Mouse (Mus musculus) heart, postnatal 0 days (tissue): ENCODE results near the gene Cks2. TPM values are rescaled to one million over a fixed set of nuclear protein-coding genes. Genes with fewer than 3 reads are reported as not detected.

Source experiments
- ATAC-seq: fragments of 200-750 bp; cut with Nextera tagmentation; 2 replicates; pipeline ENCODE4 v1.8.0; 2017; ENCODE audit warnings: low read depth, moderate number of reproducible peaks, moderate library complexity; ENCODE audit not compliant: insufficient read depth
- DNase-seq: peaks from one replicate; pipeline ENCODE4 v3.0.0-alpha.2; 2016; ENCODE audit warnings: low spot score
- H3K27ac ChIP-seq: fragments of 300-500 bp; sonication (generic); 2 replicates; pipeline ENCODE4 v1.5.1; 2014; ENCODE audit warnings: low read depth, mild to moderate bottlenecking
- H3K27me3 ChIP-seq: fragments of 300-500 bp; sonication (generic); 2 replicates; pipeline ENCODE4 v1.6.1; 2014; ENCODE audit warnings: low read length, mixed read lengths; ENCODE audit not compliant: control insufficient read depth, insufficient read depth
- H3K36me3 ChIP-seq: fragments of 300-500 bp; sonication (generic); replicated peaks from 2 replicates; pipeline ENCODE4 v1.6.1; 2014; ENCODE audit warnings: low read length, mixed read lengths; ENCODE audit not compliant: control insufficient read depth, insufficient read depth
- H3K4me1 ChIP-seq: fragments of 300-500 bp; sonication (generic); 2 replicates; pipeline ENCODE4 v1.6.1; 2014; ENCODE audit warnings: antibody characterized with exemption; ENCODE audit not compliant: control insufficient read depth, insufficient read depth
- H3K4me2 ChIP-seq: fragments of 300-500 bp; sonication (generic); 2 replicates; pipeline ENCODE4 v1.6.1; 2014; ENCODE audit warnings: low read depth, mild to moderate bottlenecking, low read length, moderate library complexity
- H3K4me3 ChIP-seq: fragments of 300-500 bp; sonication (generic); 2 replicates; pipeline ENCODE4 v1.5.1; 2014; ENCODE audit warnings: low read depth, low read length
- H3K9ac ChIP-seq: fragments of 300-500 bp; sonication (generic); replicated peaks from 2 replicates; pipeline ENCODE4 v1.6.1; 2014; ENCODE audit warnings: low read depth, low read length, mixed read lengths
- H3K9me3 ChIP-seq: fragments of 300-500 bp; sonication (generic); replicated peaks from 2 replicates; pipeline ENCODE4 v1.6.1; 2016; ENCODE audit warnings: low read length; ENCODE audit not compliant: control insufficient read depth
- CTCF ChIP-seq: IDR thresholded peaks from 2 replicates; pipeline ENCODE4 v1.5.1; 2016; ENCODE audit warnings: antibody characterized with exemption, control low read depth, low read depth
- EP300 ChIP-seq: IDR thresholded peaks from 2 replicates; pipeline ENCODE4 v1.6.1; 2016; ENCODE audit warnings: antibody characterized with exemption, low read depth
- WGBS: fragments of 180-500 bp; shearing (Covaris S2); extraction: QIAGEN DNeasy Blood & Tissue Kit; methylation state at CpG from one replicate; pipeline ENCODE4 v1.1.7; 2014; 5-methylcytosine and 5-hydroxymethylcytosine counted together
- polyA plus RNA-seq: library from polyadenylated mRNA; unstranded; fragments of >200 nt; fragmentation: Nextera tagmentation; extraction: Ambion mirVana; gene quantifications from 2 replicates; pipeline ENCODE4 v1.2.1, GENCODE M21; 2015
- total RNA-seq: library from RNA; depleted of rRNA; stranded (reverse); fragments of >200 nt; gene quantifications from 2 replicates; pipeline ENCODE4 v1.2.3, GENCODE M21; 2014; ENCODE audit warnings: low replicate concordance

Cks2 gene
- total and polyA plus RNA-seq, 2 experiments from 2014 or later, result 101 to 228 TPM

GRCm38 (mm10) chr13:51677041-51677440 lies 32.0 kb downstream of the Cks2 start:
- H3K4me1 ChIP-seq, result no peaks in the 10 kb centered on the region
- H3K36me3 ChIP-seq, result peaks cover 86% of the 10 kb centered on the region
- H3K27ac ChIP-seq, result no peak overlapping the region
- no peak for DNase-seq
- 85% methylated on average over 12 of the region's 12 CpGs for WGBS
- no peak overlapping the region for H3K9ac ChIP-seq
- no peak overlapping the region for H3K4me2 ChIP-seq
- H3K9me3 ChIP-seq, result no peaks in the 10 kb centered on the region
- ATAC-seq, result no peak
- no peaks in the 10 kb centered on the region for H3K27me3 ChIP-seq
- H3K4me3 ChIP-seq, result no peak overlapping the region
- TF ChIP-seq EP300 (no peak), CTCF (no peak)

- Histone ChIP-seq H3K36me3 (peaks cover 92% of the 10 kb centered on the region), H3K27ac (no peak overlapping the region), H3K4me1 (no peaks in the 10 kb centered on the region), H3K4me2 (no peak overlapping the region), H3K9me3 (no peaks in the 10 kb centered on the region), H3K9ac (no peak overlapping the region), H3K27me3 (no peaks in the 10 kb centered on the region), H3K4me3 (no peak overlapping the region)
- DNase-seq (no peak), ATAC-seq (no peak)
- TF ChIP-seq CTCF, result no peak
- no peak for TF ChIP-seq EP300
- WGBS, result 86% methylated on average over 7 of the region's 7 CpGs
These were observed 32.7 kb downstream of the Cks2 start for GRCm38 (mm10) chr13:51677630-51678185.

GRCm38 (mm10) chr13:51678687-51679086 lies 33.7 kb downstream of the Cks2 start:
- no peak for ATAC-seq
- no peak overlapping the region for H3K27ac ChIP-seq
- H3K4me2 ChIP-seq, result no peak overlapping the region
- no peak overlapping the region for H3K9ac ChIP-seq
- no peak for DNase-seq
- H3K9me3 ChIP-seq, result no peaks in the 10 kb centered on the region
- TF ChIP-seq EP300, result no peak
- no peak for TF ChIP-seq CTCF
- WGBS, result 89% methylated on average over 6 of the region's 6 CpGs
- H3K4me3 ChIP-seq, result no peak overlapping the region
- H3K36me3 ChIP-seq, result peaks cover 94% of the 10 kb centered on the region
- H3K27me3 ChIP-seq, result no peaks in the 10 kb centered on the region
- H3K4me1 ChIP-seq, result no peaks in the 10 kb centered on the region

GRCm38 (mm10) chr13:51679332-51679731 lies 34.3 kb downstream of the Cks2 start:
- Histone ChIP-seq H3K9me3 (no peaks in the 10 kb centered on the region), H3K4me2 (no peak overlapping the region), H3K27ac (no peak overlapping the region), H3K36me3 (peaks cover 94% of the 10 kb centered on the region), H3K27me3 (no peaks in the 10 kb centered on the region), H3K4me1 (no peaks in the 10 kb centered on the region), H3K9ac (no peak overlapping the region), H3K4me3 (no peak overlapping the region)
- WGBS, result 40% methylated on average over 4 of the region's 4 CpGs
- no peak for TF ChIP-seq CTCF
- no peak for TF ChIP-seq EP300
- no peak for DNase-seq
- ATAC-seq, result no peak

- Histone ChIP-seq H3K4me1 (no peaks in the 10 kb centered on the region), H3K4me2 (no peak overlapping the region), H3K27me3 (no peaks in the 10 kb centered on the region), H3K36me3 (peaks cover 95% of the 10 kb centered on the region), H3K9me3 (no peaks in the 10 kb centered on the region), H3K27ac (no peak overlapping the region), H3K9ac (no peak overlapping the region), H3K4me3 (no peak overlapping the region)
- DNase-seq (no peak), ATAC-seq (0 out of 2 replicates have a peak, but pooled peaks have one; percentile 15)
- no peak for TF ChIP-seq EP300
- TF ChIP-seq CTCF, result no peak
- WGBS, result 59% methylated on average over 5 of the region's 5 CpGs
These were observed 36.0 kb downstream of the Cks2 start for GRCm38 (mm10) chr13:51681076-51681475.

- H3K9me3 ChIP-seq, result no peaks in the 10 kb centered on the region
These were observed 36.6 kb downstream of the Cks2 start for GRCm38 (mm10) chr13:51681634-51682033.

More at GRCm38 (mm10) chr13:51681634-51682033, 36.6 kb downstream of the Cks2 start:
- TF ChIP-seq EP300 (no peak), CTCF (no peak)
- Histone ChIP-seq H3K4me2 (no peak overlapping the region), H3K27me3 (no peaks in the 10 kb centered on the region), H3K36me3 (peaks cover 94% of the 10 kb centered on the region), H3K9ac (no peak overlapping the region), H3K27ac (no peak overlapping the region), H3K4me3 (no peak overlapping the region), H3K4me1 (no peaks in the 10 kb centered on the region)
- 98% methylated on average over 8 of the region's 8 CpGs for WGBS
- ATAC-seq (no peak), DNase-seq (no peak)
